Mouse (Mus musculus) liver, embryonic 14.5 days (tissue): ENCODE results near the gene Iqgap2. TPM values are rescaled to one million over a fixed set of nuclear protein-coding genes. Genes with fewer than 3 reads are reported as not detected.

ENCODE experiments used
- ATAC-seq: fragments of 200-750 bp; cut with Nextera tagmentation; 2 replicates; pipeline ENCODE4 v1.8.0; 2017; ENCODE audit warnings: moderate number of reproducible peaks, mild to moderate bottlenecking, moderate library complexity; ENCODE audit not compliant: insufficient read depth
- DNase-seq, 3 experiments: peaks; one replicate each; pipeline ENCODE4 v3.0.0-alpha.2; 2012 to 2013; ENCODE audit warnings: low read depth in 3 of 3, low spot score in 3 of 3
- H3K27ac ChIP-seq: fragments of 300-500 bp; sonication (generic); 2 replicates; pipeline ENCODE4 v1.5.1; 2014; ENCODE audit warnings: moderate library complexity, mild to moderate bottlenecking, control low read depth, inconsistent platforms
- H3K27me3 ChIP-seq: fragments of 300-500 bp; sonication (generic); 2 replicates; pipeline ENCODE4 v1.6.1; 2014; ENCODE audit warnings: mild to moderate bottlenecking, low read length, moderate library complexity; ENCODE audit not compliant: control insufficient read depth, insufficient read depth
- H3K36me3 ChIP-seq: fragments of 300-500 bp; sonication (generic); replicated peaks from 2 replicates; pipeline ENCODE4 v1.6.1; 2014; ENCODE audit warnings: low read depth; ENCODE audit not compliant: control insufficient read depth, insufficient read depth
- H3K4me1 ChIP-seq, 2 experiments: fragments of 200-500 bp in 1 of 2; fragments of 300-500 bp in 1 of 2; sonication (generic) in 1 of 2; replicated peaks; 2 replicates each; pipeline ENCODE4 v1.6.1; 2012 to 2014; ENCODE audit warnings: antibody characterized with exemption in 1 of 2, inconsistent platforms in 1 of 2, low read length in 1 of 2; ENCODE audit not compliant: control insufficient read depth in 2 of 2, insufficient read depth in 2 of 2
- H3K4me2 ChIP-seq: fragments of 300-500 bp; sonication (generic); 2 replicates; pipeline ENCODE4 v1.6.1; 2014; ENCODE audit warnings: low read depth, mild to moderate bottlenecking, control low read depth, moderate library complexity
- H3K4me3 ChIP-seq, 2 experiments: fragments of 200-500 bp in 1 of 2; fragments of 300-500 bp in 1 of 2; sonication (generic) in 1 of 2; 2 replicates each; pipeline ENCODE4 v1.5.1; 2012 to 2014; ENCODE audit warnings: low read depth in 2 of 2, low read length in 2 of 2, mild to moderate bottlenecking in 2 of 2, control low read depth in 1 of 2, inconsistent platforms in 1 of 2, moderate library complexity in 1 of 2; ENCODE audit not compliant: insufficient read depth in 1 of 2
- H3K9ac ChIP-seq: fragments of 300-500 bp; sonication (generic); replicated peaks from 2 replicates; pipeline ENCODE4 v1.6.1; 2014; ENCODE audit warnings: mild to moderate bottlenecking, control low read depth, moderate library complexity
- H3K9me3 ChIP-seq: fragments of 300-500 bp; sonication (generic); 2 replicates; pipeline ENCODE4 v1.6.1; 2016; ENCODE audit warnings: low read length, mixed read lengths; ENCODE audit not compliant: control insufficient read depth
- CTCF ChIP-seq: IDR thresholded peaks from 2 replicates; pipeline ENCODE4 v1.5.1; 2016; ENCODE audit warnings: antibody characterized with exemption, low read depth, control low read depth
- EP300 ChIP-seq: IDR thresholded peaks from 2 replicates; pipeline ENCODE4 v1.6.1; 2016; ENCODE audit warnings: antibody characterized with exemption, low read depth
- WGBS: fragments of 180-500 bp; shearing (Covaris S2); extraction: QIAGEN DNeasy Blood & Tissue Kit; methylation state at CpG from one replicate; pipeline ENCODE4 v1.1.7; 2014; ENCODE audit not compliant: insufficient replicate concordance; 5-methylcytosine and 5-hydroxymethylcytosine counted together
- polyA plus RNA-seq, 2 experiments: library from polyadenylated mRNA; depleted of rRNA in 1 of 2; stranded (reverse) in 1 of 2; unstranded in 1 of 2; fragments of >200 nt; fragmentation: Nextera tagmentation in 1 of 2; extraction: Ambion mirVana in 1 of 2; gene quantifications; 2 replicates each; pipeline versions ENCODE4 v1.2.1 to v1.2.3; 2012 to 2014

Gene Iqgap2
- polyA plus RNA-seq, 2 experiments = 10.8 to 11.8 TPM

GRCm38 (mm10) chr13:95629751-95630150 is 262.0 kb downstream of the Iqgap2 start:
- DNase-seq (no peak), ATAC-seq (no peak)
- H3K4me1 ChIP-seq = peaks cover 3% of the 10 kb centered on the region in 2 experiments; a peak in 2 of 4 replicates
- WGBS = 75% methylated on average over 10 of the region's 10 CpGs
- no peak overlapping the region for H3K4me2 ChIP-seq
- TF ChIP-seq CTCF (no peak), EP300 (no peak)
- no peak overlapping the region for H3K9ac ChIP-seq
- H3K4me3 ChIP-seq = no peak overlapping the region
- H3K36me3 ChIP-seq = peaks cover 11% of the 10 kb centered on the region
- H3K27me3 ChIP-seq = no peaks in the 10 kb centered on the region
- no peaks in the 10 kb centered on the region for H3K9me3 ChIP-seq
- H3K27ac ChIP-seq = no peak overlapping the region

- H3K9me3 ChIP-seq = no peaks in the 10 kb centered on the region
- no peak overlapping the region for H3K27ac ChIP-seq
- ATAC-seq (peak; percentile 48; the same call in 1 of the 2 replicates), DNase-seq (no peak)
- no peaks in the 10 kb centered on the region for H3K4me1 ChIP-seq
- H3K36me3 ChIP-seq = peaks cover 9% of the 10 kb centered on the region
- H3K27me3 ChIP-seq = no peaks in the 10 kb centered on the region
- no peak overlapping the region for H3K4me2 ChIP-seq
- 75% methylated on average over 7 of the region's 7 CpGs for WGBS
- TF ChIP-seq EP300 = no peak
- TF ChIP-seq CTCF = no peak
- H3K4me3 ChIP-seq = no peak overlapping the region
- H3K9ac ChIP-seq = no peak overlapping the region
Measured at GRCm38 (mm10) chr13:95626696-95627095, 265.0 kb downstream of the Iqgap2 start.

- no peaks in the 10 kb centered on the region for H3K4me1 ChIP-seq
- no peak overlapping the region for H3K4me2 ChIP-seq
- peaks cover 5% of the 10 kb centered on the region; the same call in 1 of the 2 replicates for H3K36me3 ChIP-seq
- WGBS = 72% methylated on average over 3 of the region's 3 CpGs
- DNase-seq (no peak), ATAC-seq (no peak)
- no peak overlapping the region for H3K9ac ChIP-seq
- H3K27ac ChIP-seq = no peak overlapping the region
- TF ChIP-seq EP300 = no peak
- TF ChIP-seq CTCF = no peak
- no peaks in the 10 kb centered on the region for H3K27me3 ChIP-seq
- no peak overlapping the region for H3K4me3 ChIP-seq
- H3K9me3 ChIP-seq = no peaks in the 10 kb centered on the region
Measured at GRCm38 (mm10) chr13:95623042-95623441, 268.7 kb downstream of the Iqgap2 start.

GRCm38 (mm10) chr13:95621563-95621962 is 270.2 kb downstream of the Iqgap2 start:
- Histone ChIP-seq H3K4me2 (no peak overlapping the region), H3K9me3 (no peaks in the 10 kb centered on the region), H3K4me3 (no peak overlapping the region), H3K4me1 (peaks cover 0 to under 1% of the 10 kb centered on the region in 2 experiments; a peak in 2 of 4 replicates), H3K36me3 (no peaks in the 10 kb centered on the region), H3K9ac (no peak overlapping the region), H3K27me3 (no peaks in the 10 kb centered on the region), H3K27ac (no peak overlapping the region)
- no peak for DNase-seq
- WGBS = 77% methylated on average over 3 of the region's 3 CpGs
- no peak for TF ChIP-seq CTCF
- no peak for TF ChIP-seq EP300
- ATAC-seq = no peak

GRCm38 (mm10) chr13:95618859-95619258 is 272.9 kb downstream of the Iqgap2 start:
- H3K4me1 ChIP-seq = peaks cover 11 to 23% of the 10 kb centered on the region in 2 experiments
- DNase-seq = no peak
- no peak for ATAC-seq
- no peaks in the 10 kb centered on the region for H3K27me3 ChIP-seq
- H3K9ac ChIP-seq = peak overlapping the region; percentile 98
- H3K27ac ChIP-seq = peak overlapping the region; percentile 33; the same call in 1 of the 2 replicates
- H3K9me3 ChIP-seq = no peaks in the 10 kb centered on the region
- peaks cover 6% of the 10 kb centered on the region for H3K36me3 ChIP-seq
- H3K4me3 ChIP-seq = peak overlapping the region; percentile 95 to 98; a peak in 3 of 4 replicates
- WGBS = 13% methylated on average over 13 of the region's 13 CpGs
- no peak for TF ChIP-seq CTCF
- no peak for TF ChIP-seq EP300
- peak overlapping the region; percentile 95 for H3K4me2 ChIP-seq
